Mouse (Mus musculus) neural tube, embryonic 15.5 days (tissue): ENCODE measurements around the gene Traf3ip2. TPM values are rescaled to one million over a fixed set of nuclear protein-coding genes. Genes with fewer than 3 reads are reported as not detected.
A peak's percentile ranks its signal among the peaks of the same experiment; 100 is the strongest.

Experiments
- ATAC-seq: fragments of 200-750 bp; cut with Nextera tagmentation; 2 replicates; pipeline ENCODE4 v1.8.0; 2017; ENCODE audit warnings: mild to moderate bottlenecking, moderate TSS enrichment, moderate library complexity; ENCODE audit not compliant: low FRiP score
- H3K27ac ChIP-seq: fragments of 300-500 bp; sonication (generic); replicated peaks from 2 replicates; pipeline ENCODE4 v1.5.1; 2015; ENCODE audit warnings: mild to moderate bottlenecking, inconsistent platforms
- H3K27me3 ChIP-seq: fragments of 300-500 bp; sonication (generic); replicated peaks from 2 replicates; pipeline ENCODE4 v1.6.1; 2015; ENCODE audit warnings: inconsistent platforms
- H3K36me3 ChIP-seq: fragments of 300-500 bp; sonication (generic); 2 replicates; pipeline ENCODE4 v1.6.1; 2015; ENCODE audit warnings: inconsistent platforms
- H3K4me1 ChIP-seq: fragments of 300-500 bp; sonication (generic); 2 replicates; pipeline ENCODE4 v1.6.1; 2015; ENCODE audit warnings: inconsistent platforms
- H3K4me2 ChIP-seq: fragments of 300-500 bp; sonication (generic); 2 replicates; pipeline ENCODE4 v1.6.1; 2015; ENCODE audit warnings: inconsistent platforms, mild to moderate bottlenecking, moderate library complexity
- H3K4me3 ChIP-seq: fragments of 300-500 bp; sonication (generic); replicated peaks from 2 replicates; pipeline ENCODE4 v1.5.1; 2015; ENCODE audit warnings: mild to moderate bottlenecking, inconsistent platforms
- H3K9ac ChIP-seq: fragments of 300-500 bp; sonication (generic); replicated peaks from 2 replicates; pipeline ENCODE4 v1.6.1; 2015; ENCODE audit warnings: mild to moderate bottlenecking, inconsistent platforms
- H3K9me3 ChIP-seq: fragments of 300-500 bp; sonication (generic); replicated peaks from 2 replicates; pipeline ENCODE4 v1.6.1; 2016; ENCODE audit warnings: inconsistent platforms
- WGBS: fragments of 180-500 bp; shearing (Covaris S2); methylation state at CpG from one replicate; pipeline ENCODE4 v1.1.7; 2015; ENCODE audit warnings: mixed read lengths; 5-methylcytosine and 5-hydroxymethylcytosine counted together
- polyA plus RNA-seq: library from polyadenylated mRNA; unstranded; fragments of >200 nt; fragmentation: Nextera tagmentation; extraction: Ambion mirVana; gene quantifications from 2 replicates; pipeline ENCODE4 v1.2.1, GENCODE M21; 2015

Traf3ip2 gene
- polyA plus RNA-seq, result 3.8 and 9.4 TPM in 2 replicates

GRCm38 (mm10) chr10:39612633-39612988 lies at the start of gene Traf3ip2:
Gene Traf3ip2 (plus strand): TSS chr10:39612934.
- peak within 1 kb of the TSS; percentile 64 for H3K27ac ChIP-seq
- 45% methylated on average over 4 of the region's 4 CpGs for WGBS
- H3K4me3 ChIP-seq, result peak within 1 kb of the TSS; percentile 1; the same call in 1 of the 2 replicates
- ATAC-seq, result no peak
- H3K4me1 ChIP-seq, result peaks cover 37% of the 10 kb centered on the region
- no peaks in the 10 kb centered on the region for H3K36me3 ChIP-seq
- no peaks in the 10 kb centered on the region; the same call in 1 of the 2 replicates for H3K9me3 ChIP-seq
- 0 out of 2 replicates have a peak within 1 kb of the TSS, but pooled peaks have one; percentile 5 for H3K9ac ChIP-seq
- H3K27me3 ChIP-seq, result no peaks in the 10 kb centered on the region
- H3K4me2 ChIP-seq, result peak within 1 kb of the TSS; percentile 44

- Histone ChIP-seq H3K4me2 (no peak overlapping the region), H3K4me3 (no peak overlapping the region), H3K27ac (peak overlapping the region; percentile 3), H3K9me3 (no peaks in the 10 kb centered on the region), H3K36me3 (peaks cover 10% of the 10 kb centered on the region; the same call in 1 of the 2 replicates), H3K4me1 (peaks cover 37% of the 10 kb centered on the region), H3K27me3 (no peaks in the 10 kb centered on the region), H3K9ac (no peak overlapping the region; the same call in 1 of the 2 replicates)
- 41% methylated on average over 24 of the region's 24 CpGs for whole genome bisulfite sequencing
- ATAC-seq, result no peak
These were observed 49.0 kb upstream of the Traf3ip2 start for GRCm38 (mm10) chr10:39563552-39564223.

GRCm38 (mm10) chr10:39566901-39567300 lies 45.8 kb upstream of the Traf3ip2 start:
- Histone ChIP-seq H3K27ac (0 out of 2 replicates have a peak overlapping the region, but pooled peaks have one; percentile 38), H3K9me3 (no peaks in the 10 kb centered on the region), H3K4me3 (no peak overlapping the region), H3K27me3 (no peaks in the 10 kb centered on the region), H3K4me1 (peaks cover 37% of the 10 kb centered on the region), H3K9ac (no peak overlapping the region), H3K4me2 (no peak overlapping the region), H3K36me3 (peaks cover 5% of the 10 kb centered on the region; the same call in 1 of the 2 replicates)
- ATAC-seq, result no peak
- WGBS, result 70% methylated on average over 12 of the region's 12 CpGs

GRCm38 (mm10) chr10:39568991-39569390 lies 43.7 kb upstream of the Traf3ip2 start:
- no peak overlapping the region for H3K27ac ChIP-seq
- ATAC-seq, result no peak
- peaks cover 5% of the 10 kb centered on the region; the same call in 1 of the 2 replicates for H3K36me3 ChIP-seq
- H3K9ac ChIP-seq, result no peak overlapping the region
- no peak overlapping the region for H3K4me2 ChIP-seq
- 93% methylated on average over 4 of the region's 4 CpGs for WGBS
- H3K4me1 ChIP-seq, result peaks cover 41% of the 10 kb centered on the region
- no peaks in the 10 kb centered on the region for H3K9me3 ChIP-seq
- no peaks in the 10 kb centered on the region for H3K27me3 ChIP-seq
- H3K4me3 ChIP-seq, result no peak overlapping the region

- peak; percentile 42; the same call in 1 of the 2 replicates for ATAC-seq
- Histone ChIP-seq H3K27me3 (no peaks in the 10 kb centered on the region), H3K27ac (peak overlapping the region; percentile 80), H3K9ac (0 out of 2 replicates have a peak overlapping the region, but pooled peaks have one; percentile 20), H3K4me3 (no peak overlapping the region), H3K36me3 (no peaks in the 10 kb centered on the region), H3K9me3 (no peaks in the 10 kb centered on the region), H3K4me2 (peak overlapping the region; percentile 11; the same call in 1 of the 2 replicates), H3K4me1 (peaks cover 41% of the 10 kb centered on the region)
- 25% methylated on average over 7 of the region's 7 CpGs for WGBS
These were observed 41.7 kb upstream of the Traf3ip2 start for GRCm38 (mm10) chr10:39571011-39571410.

- Histone ChIP-seq H3K4me1 (peaks cover 37% of the 10 kb centered on the region), H3K36me3 (no peaks in the 10 kb centered on the region), H3K9me3 (no peaks in the 10 kb centered on the region), H3K27ac (peak overlapping the region; percentile 80), H3K27me3 (no peaks in the 10 kb centered on the region), H3K4me3 (no peak overlapping the region), H3K4me2 (no peak overlapping the region), H3K9ac (no peak overlapping the region)
- ATAC-seq, result no peak
- 24% methylated on average over 9 of the region's 9 CpGs for WGBS
These were observed 40.6 kb upstream of the Traf3ip2 start for GRCm38 (mm10) chr10:39572050-39572671.

- Histone ChIP-seq H3K9me3 (no peaks in the 10 kb centered on the region), H3K36me3 (no peaks in the 10 kb centered on the region), H3K4me1 (peaks cover 35% of the 10 kb centered on the region), H3K27ac (peak overlapping the region; percentile 80), H3K27me3 (no peaks in the 10 kb centered on the region), H3K4me3 (no peak overlapping the region), H3K9ac (no peak overlapping the region), H3K4me2 (no peak overlapping the region)
- ATAC-seq, result 0 out of 2 replicates have a peak, but pooled peaks have one; percentile 9
- WGBS, result 22% methylated on average over 6 of the region's 6 CpGs
These were observed 40.1 kb upstream of the Traf3ip2 start for GRCm38 (mm10) chr10:39572672-39573051.

- Histone ChIP-seq H3K9ac (no peak overlapping the region), H3K9me3 (no peaks in the 10 kb centered on the region), H3K36me3 (no peaks in the 10 kb centered on the region), H3K4me2 (no peak overlapping the region), H3K4me3 (no peak overlapping the region), H3K27ac (no peak overlapping the region), H3K27me3 (no peaks in the 10 kb centered on the region), H3K4me1 (peaks cover 19% of the 10 kb centered on the region)
- ATAC-seq, result no peak
- 61% methylated on average over 6 of the region's 6 CpGs for WGBS
These were observed 36.3 kb upstream of the Traf3ip2 start for GRCm38 (mm10) chr10:39576466-39576865.

- no peak for ATAC-seq
- 73% methylated on average over 8 of the region's 8 CpGs for WGBS
These were observed 32.3 kb upstream of the Traf3ip2 start for GRCm38 (mm10) chr10:39580477-39580876.

GRCm38 (mm10) chr10:39582385-39582784 lies 30.3 kb upstream of the Traf3ip2 start:
- H3K9ac ChIP-seq, result no peak overlapping the region
- no peaks in the 10 kb centered on the region for H3K9me3 ChIP-seq
- 88% methylated on average over 2 of the region's 2 CpGs for WGBS
- H3K4me1 ChIP-seq, result peaks cover 14% of the 10 kb centered on the region
- H3K27me3 ChIP-seq, result no peaks in the 10 kb centered on the region
- ATAC-seq, result no peak
- no peak overlapping the region for H3K27ac ChIP-seq
- no peaks in the 10 kb centered on the region for H3K36me3 ChIP-seq
- H3K4me2 ChIP-seq, result no peak overlapping the region
- no peak overlapping the region for H3K4me3 ChIP-seq

More at GRCm38 (mm10) chr10:39580477-39580876, 32.3 kb upstream of the Traf3ip2 start:
- Histone ChIP-seq H3K9ac (no peak overlapping the region), H3K4me2 (no peak overlapping the region), H3K4me1 (no peaks in the 10 kb centered on the region), H3K27ac (no peak overlapping the region), H3K9me3 (no peaks in the 10 kb centered on the region), H3K36me3 (no peaks in the 10 kb centered on the region), H3K4me3 (no peak overlapping the region), H3K27me3 (no peaks in the 10 kb centered on the region)

- no peaks in the 10 kb centered on the region for H3K27me3 ChIP-seq
- no peak overlapping the region for H3K4me3 ChIP-seq
- peak overlapping the region; percentile 18; the same call in 1 of the 2 replicates for H3K27ac ChIP-seq
- H3K4me2 ChIP-seq, result no peak overlapping the region
- 78% methylated on average over 12 of the region's 12 CpGs for WGBS
- H3K4me1 ChIP-seq, result peaks cover 27% of the 10 kb centered on the region
- no peak overlapping the region for H3K9ac ChIP-seq
- no peak for ATAC-seq
- no peaks in the 10 kb centered on the region for H3K36me3 ChIP-seq
- no peaks in the 10 kb centered on the region for H3K9me3 ChIP-seq
These were observed 29.0 kb upstream of the Traf3ip2 start for GRCm38 (mm10) chr10:39583718-39584117.
